Mouse (Mus musculus) hematopoietic stem cell, adult 5-6 weeks (primary cell): ENCODE measurements around the gene Gm364. TPM values are rescaled to one million over a fixed set of nuclear protein-coding genes. Genes with fewer than 3 reads are reported as not detected.

Source experiments
- ATAC-seq, 2 experiments: fragments of 125-278 bp in 1 of 2; replicated peaks in 1 of 2; 2 replicates each; pipeline ENCODE4 v1.8.0; 2016 to 2017; ENCODE audit warnings: inconsistent platforms in 2 of 2, mild to moderate bottlenecking in 2 of 2, moderate number of reproducible peaks in 2 of 2, low read depth in 1 of 2, moderate TSS enrichment in 1 of 2; ENCODE audit not compliant: low FRiP score in 2 of 2, poor library complexity in 2 of 2, severe bottlenecking in 2 of 2, insufficient read depth in 1 of 2, low TSS enrichment in 1 of 2
- total RNA-seq: library from RNA; stranded (forward); fragments of 172-1452, 232-1000 nt; gene quantifications from 2 replicates; pipeline ENCODE4 v1.2.3, GENCODE M21; 2017

Gene Gm364
- not detected in 2 replicates for total RNA-seq

GRCm38 (mm10) chrX:57408769-57409168 lies at the start of gene Gm364:
Gm364 (plus strand) TSS chrX:57409154.
- no peak for ATAC-seq

- ATAC-seq = no peak
Measured at GRCm38 (mm10) chrX:57359316-57359715, 49.6 kb upstream of the Gm364 start.

DNA sequence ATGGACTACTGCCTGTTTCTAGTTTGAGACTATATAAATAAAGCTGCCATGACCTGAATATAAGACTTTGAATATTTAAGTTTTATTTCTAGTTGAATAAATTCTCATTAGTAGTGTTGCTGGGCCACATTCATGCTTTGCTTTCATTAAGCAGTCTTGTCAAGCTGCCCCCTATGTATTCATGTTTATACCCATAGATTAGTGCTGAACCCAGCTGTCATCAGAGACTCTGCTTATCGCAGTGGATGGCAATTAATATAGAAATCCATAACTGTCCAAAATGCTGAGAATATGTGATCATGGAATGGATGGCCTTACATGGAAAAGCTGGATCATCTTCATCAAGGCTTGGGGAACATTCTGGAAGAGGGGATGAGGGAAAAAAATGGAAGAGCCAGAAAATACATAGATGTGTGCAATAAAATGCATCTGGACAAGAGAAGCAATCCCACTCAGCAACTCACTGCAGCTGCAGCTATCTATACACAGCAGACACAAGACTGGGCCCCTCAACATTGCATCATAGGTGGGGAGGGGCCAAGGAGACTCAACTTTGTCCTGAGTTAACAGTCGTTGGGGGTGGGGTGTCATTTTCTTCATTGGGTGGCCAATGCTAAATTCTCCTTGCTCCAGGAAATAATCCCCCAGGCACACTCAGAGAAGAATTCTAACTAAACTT lies 43.9 kb upstream of the Gm364 start:
- ATAC-seq = no peak

- ATAC-seq = no peak; a peak in 1 of 4 replicates
Measured at GRCm38 (mm10) chrX:57372965-57373364, 36.0 kb upstream of the Gm364 start.

DNA sequence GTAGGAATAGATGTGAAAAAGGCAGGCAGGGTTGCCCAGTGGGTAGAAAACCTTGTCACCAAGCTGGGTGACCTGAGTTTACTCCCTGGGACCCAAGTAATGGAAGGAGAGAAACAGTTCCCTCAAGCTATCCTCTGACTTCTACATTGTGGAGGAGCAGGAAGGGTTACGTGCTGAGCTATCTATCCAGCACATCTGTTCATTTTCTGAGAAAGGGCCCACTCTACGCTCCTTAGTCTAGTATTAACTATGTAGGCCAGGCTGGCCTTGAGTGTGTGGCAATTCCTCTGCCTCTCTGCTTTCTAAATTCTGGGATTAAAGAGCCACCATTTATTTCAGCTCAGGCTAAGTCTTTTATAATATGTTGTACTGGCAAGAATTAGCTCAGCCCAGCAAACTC lies 35.4 kb upstream of the Gm364 start:
- ATAC-seq = no peak

DNA sequence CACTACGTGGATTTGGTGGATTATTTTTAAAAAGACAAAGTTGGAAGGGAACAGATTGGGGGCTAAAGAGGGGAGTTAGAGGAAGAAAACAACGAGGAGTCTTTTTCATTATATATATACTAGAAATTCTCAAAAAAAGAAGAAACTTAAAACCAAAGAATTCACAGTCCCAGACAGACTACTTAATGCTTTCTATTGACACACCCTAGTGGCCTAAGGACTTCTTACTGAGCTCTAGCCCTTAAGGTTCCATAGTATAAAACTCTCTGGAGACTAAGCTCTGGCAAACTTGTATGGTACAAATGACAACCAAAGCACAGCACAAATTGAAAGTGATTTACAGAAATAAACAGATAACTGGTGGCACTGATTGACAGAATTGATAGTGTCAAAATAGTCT lies 34.9 kb upstream of the Gm364 start:
- ATAC-seq = no peak

DNA sequence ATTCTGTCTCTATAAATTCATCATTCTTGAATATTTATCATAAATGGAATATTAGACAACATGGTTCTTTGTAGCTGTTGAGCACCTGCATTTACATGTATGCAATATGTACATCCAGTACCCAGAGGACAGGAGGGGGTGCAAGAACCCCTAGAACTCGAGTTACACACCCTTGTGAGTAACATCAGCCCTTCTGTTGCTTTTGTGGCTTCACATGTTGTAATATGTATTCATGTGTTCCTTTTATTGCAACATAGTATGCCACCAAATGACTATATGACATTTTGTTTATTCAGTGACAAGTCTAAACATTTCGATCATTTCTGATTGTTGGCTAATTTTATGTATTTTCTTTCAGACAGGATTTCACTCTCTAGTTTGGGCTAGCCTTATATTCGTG lies 31.9 kb upstream of the Gm364 start:
- ATAC-seq = no peak; a peak in 1 of 4 replicates

GRCm38 (mm10) chrX:57378579-57378978 lies 30.4 kb upstream of the Gm364 start:
- ATAC-seq = no peak

DNA sequence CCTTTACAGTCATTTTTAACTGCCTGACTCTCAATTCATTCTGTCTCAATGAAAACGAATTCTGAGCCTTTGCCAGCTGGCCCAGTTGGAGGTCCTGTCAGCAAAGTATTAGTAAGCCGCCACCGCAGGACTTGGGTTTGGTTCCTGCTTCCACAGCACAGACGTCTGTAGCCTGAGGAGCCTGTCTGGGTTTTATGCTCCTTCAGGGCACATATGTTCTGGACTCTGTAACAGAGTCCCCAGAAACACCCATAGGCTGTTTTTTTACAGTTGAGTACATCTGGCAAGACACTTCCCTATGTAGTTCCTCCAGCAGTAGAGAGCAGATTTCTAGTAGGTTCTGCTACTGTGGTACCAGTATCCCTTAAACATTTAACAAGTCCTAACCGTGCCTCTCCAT lies 28.0 kb upstream of the Gm364 start:
- ATAC-seq = no peak

DNA sequence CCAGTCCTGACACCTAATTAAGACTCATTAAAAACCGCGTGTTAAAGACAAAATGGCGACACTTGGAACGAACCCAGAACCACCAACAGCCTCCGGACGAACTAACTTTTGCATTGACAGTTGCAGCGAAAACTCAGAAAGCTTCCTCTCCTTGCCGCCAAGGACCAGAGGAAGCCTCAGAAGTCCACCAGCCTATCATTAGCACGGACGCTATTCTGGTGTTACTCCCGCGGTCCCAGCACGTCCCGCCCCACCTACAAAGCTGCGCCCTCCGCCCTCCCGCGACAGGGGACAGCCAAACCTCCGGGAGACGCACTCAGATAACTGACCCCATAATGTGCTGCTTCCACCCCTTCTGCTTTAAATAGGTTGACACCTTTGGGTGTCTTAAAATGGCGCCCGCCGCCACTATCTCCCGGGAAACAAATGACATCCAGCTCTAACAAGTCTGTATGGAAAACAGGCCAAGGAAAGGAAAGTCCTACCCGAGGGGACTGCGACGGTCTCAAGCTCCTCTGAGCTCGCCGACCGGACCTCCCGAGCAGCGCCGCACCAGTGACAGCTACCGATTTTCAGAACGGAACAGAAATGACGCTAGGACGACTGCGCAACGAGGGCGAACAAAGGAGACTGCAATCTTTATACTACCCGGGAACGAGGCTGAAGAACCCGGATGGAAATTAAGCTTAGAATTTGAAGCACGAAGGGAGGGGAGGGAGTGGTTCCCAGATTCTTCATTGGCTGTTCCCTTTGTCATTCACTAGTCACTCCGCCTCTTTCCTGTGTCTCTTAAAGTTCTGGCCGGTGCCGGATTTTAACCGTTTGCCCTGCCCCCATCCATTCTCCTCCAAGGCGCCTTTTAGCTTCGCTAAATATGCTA lies 16.3 kb upstream of the Gm364 start, which contains the start of gene Rbmx:
Rbmx (minus strand) TSS at position 670 of the 880 bp plus-strand sequence.
- ATAC-seq = peak; percentile 96

GRCm38 (mm10) chrX:57393412-57393811 lies 15.5 kb upstream of the Gm364 start:
- ATAC-seq = no peak

DNA sequence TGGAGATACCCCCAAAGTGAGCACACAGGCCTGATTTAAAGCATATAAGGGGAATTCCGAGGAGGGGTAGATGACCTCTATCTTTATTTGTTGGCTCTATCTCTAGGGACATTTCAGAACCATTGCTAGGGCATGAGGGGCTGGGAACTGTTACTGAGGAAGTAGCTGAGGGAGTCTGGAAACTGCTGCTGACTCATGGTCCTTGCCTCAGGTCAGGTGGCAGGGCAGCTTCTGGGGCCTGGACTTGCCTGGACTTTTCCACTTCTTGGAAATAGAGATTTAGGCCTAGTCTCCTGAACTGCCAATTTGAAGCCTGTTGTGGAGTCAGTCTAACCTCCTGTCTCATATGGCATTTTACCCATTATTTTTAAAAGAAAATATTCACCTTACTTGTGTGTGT lies 7.6 kb upstream of the Gm364 start:
- no peak for ATAC-seq

DNA sequence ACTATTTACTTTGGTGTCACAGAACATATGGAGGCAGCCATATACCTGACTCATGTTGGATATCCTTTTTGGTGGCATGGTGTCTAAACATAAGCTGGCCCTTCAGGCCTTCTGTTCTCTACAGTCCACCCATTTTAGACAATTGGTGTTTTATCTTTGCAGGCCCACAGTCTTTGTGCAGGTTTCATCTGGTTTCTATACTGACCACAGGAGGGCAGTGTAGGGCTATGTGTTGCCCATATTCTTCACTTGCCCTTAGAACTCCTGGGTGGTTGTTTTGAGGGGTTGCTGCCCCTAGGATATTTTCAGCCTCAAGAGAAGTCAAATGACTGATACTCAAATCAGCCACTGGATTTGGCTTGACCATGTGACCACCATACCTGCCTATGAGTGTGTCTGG lies 5.3 kb upstream of the Gm364 start:
- 0 out of 4 replicates have a peak, but pooled peaks of 1 of the 2 experiments have one; percentile 60 for ATAC-seq

GRCm38 (mm10) chrX:57431610-57432009 lies 22.7 kb downstream of the Gm364 start:
- 0 out of 4 replicates have a peak, but pooled peaks of 1 of the 2 experiments have one; percentile 32 for ATAC-seq

DNA sequence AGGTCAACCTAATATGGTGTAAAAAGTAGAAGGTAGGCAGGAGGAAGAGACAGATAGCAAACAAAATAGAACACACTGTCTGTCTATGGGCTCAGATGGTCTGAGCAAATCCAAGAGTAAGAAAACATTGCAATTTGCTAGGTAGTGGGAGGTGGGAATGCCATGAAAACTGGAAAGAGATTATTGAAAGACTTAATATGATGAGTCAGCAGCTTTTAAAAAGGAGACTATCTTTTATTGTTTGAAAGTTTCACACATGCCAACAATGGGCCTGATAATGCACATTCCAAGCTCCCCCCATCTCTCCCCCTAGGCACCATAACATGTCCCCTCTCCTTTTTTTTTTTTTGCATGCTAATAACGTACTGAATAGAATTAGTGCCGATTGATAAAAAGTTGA lies 24.9 kb downstream of the Gm364 start:
- ATAC-seq = no peak

DNA sequence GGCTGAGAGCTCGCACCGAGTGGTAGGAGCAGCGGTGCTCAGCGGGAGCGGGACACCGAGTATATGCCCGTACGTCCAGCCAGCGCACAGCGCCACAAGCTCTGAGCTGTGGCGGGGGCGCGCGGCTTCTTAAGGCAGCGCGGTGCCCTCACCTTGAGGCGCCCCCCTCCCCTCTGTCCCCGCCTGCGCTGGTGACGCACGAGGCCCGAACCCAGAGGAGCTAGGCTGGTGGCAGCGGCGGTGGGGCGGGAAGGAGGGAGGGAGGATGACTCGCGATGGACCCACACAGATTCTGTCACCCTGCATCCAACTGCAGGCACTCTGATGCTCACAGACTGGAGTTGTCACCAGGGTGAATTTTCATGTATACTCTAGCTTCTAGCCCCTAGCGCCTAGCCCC lies 94.7 kb downstream of the Gm364 start, which contains the start of gene Gpr101:
Gpr101 (minus strand) TSS at position 124 of the 400 bp plus-strand sequence.
- no peak for ATAC-seq

GRCm38 (mm10) chrX:57506247-57506646 lies 97.3 kb downstream of the Gm364 start:
- no peak for ATAC-seq
